Mouse (Mus musculus) heart, postnatal 0 days (tissue): ENCODE measurements around the gene Ncor2. TPM values are rescaled to one million over a fixed set of nuclear protein-coding genes. Genes with fewer than 3 reads are reported as not detected.
"Not testable (repeated sequence)": the region's sequence is repeated elsewhere in the genome, so short reads cannot be mapped to it uniquely, and the experiment has no call there.

Experiments used
- ATAC-seq: fragments of 200-750 bp; cut with Nextera tagmentation; 2 replicates; pipeline ENCODE4 v1.8.0; 2017; ENCODE audit warnings: low read depth, moderate number of reproducible peaks, moderate library complexity; ENCODE audit not compliant: insufficient read depth
- DNase-seq: peaks from one replicate; pipeline ENCODE4 v3.0.0-alpha.2; 2016; ENCODE audit warnings: low spot score
- H3K27ac ChIP-seq: fragments of 300-500 bp; sonication (generic); 2 replicates; pipeline ENCODE4 v1.5.1; 2014; ENCODE audit warnings: low read depth, mild to moderate bottlenecking
- H3K27me3 ChIP-seq: fragments of 300-500 bp; sonication (generic); 2 replicates; pipeline ENCODE4 v1.6.1; 2014; ENCODE audit warnings: low read length, mixed read lengths; ENCODE audit not compliant: control insufficient read depth, insufficient read depth
- H3K36me3 ChIP-seq: fragments of 300-500 bp; sonication (generic); replicated peaks from 2 replicates; pipeline ENCODE4 v1.6.1; 2014; ENCODE audit warnings: low read length, mixed read lengths; ENCODE audit not compliant: control insufficient read depth, insufficient read depth
- H3K4me1 ChIP-seq: fragments of 300-500 bp; sonication (generic); 2 replicates; pipeline ENCODE4 v1.6.1; 2014; ENCODE audit warnings: antibody characterized with exemption; ENCODE audit not compliant: control insufficient read depth, insufficient read depth
- H3K4me2 ChIP-seq: fragments of 300-500 bp; sonication (generic); 2 replicates; pipeline ENCODE4 v1.6.1; 2014; ENCODE audit warnings: low read depth, mild to moderate bottlenecking, low read length, moderate library complexity
- H3K4me3 ChIP-seq: fragments of 300-500 bp; sonication (generic); 2 replicates; pipeline ENCODE4 v1.5.1; 2014; ENCODE audit warnings: low read depth, low read length
- H3K9ac ChIP-seq: fragments of 300-500 bp; sonication (generic); replicated peaks from 2 replicates; pipeline ENCODE4 v1.6.1; 2014; ENCODE audit warnings: low read depth, low read length, mixed read lengths
- H3K9me3 ChIP-seq: fragments of 300-500 bp; sonication (generic); replicated peaks from 2 replicates; pipeline ENCODE4 v1.6.1; 2016; ENCODE audit warnings: low read length; ENCODE audit not compliant: control insufficient read depth
- CTCF ChIP-seq: IDR thresholded peaks from 2 replicates; pipeline ENCODE4 v1.5.1; 2016; ENCODE audit warnings: antibody characterized with exemption, control low read depth, low read depth
- EP300 ChIP-seq: IDR thresholded peaks from 2 replicates; pipeline ENCODE4 v1.6.1; 2016; ENCODE audit warnings: antibody characterized with exemption, low read depth
- WGBS: fragments of 180-500 bp; shearing (Covaris S2); extraction: QIAGEN DNeasy Blood & Tissue Kit; methylation state at CpG from one replicate; pipeline ENCODE4 v1.1.7; 2014; 5-methylcytosine and 5-hydroxymethylcytosine counted together
- polyA plus RNA-seq: library from polyadenylated mRNA; unstranded; fragments of >200 nt; fragmentation: Nextera tagmentation; extraction: Ambion mirVana; gene quantifications from 2 replicates; pipeline ENCODE4 v1.2.1, GENCODE M21; 2015
- total RNA-seq: library from RNA; depleted of rRNA; stranded (reverse); fragments of >200 nt; gene quantifications from 2 replicates; pipeline ENCODE4 v1.2.3, GENCODE M21; 2014; ENCODE audit warnings: low replicate concordance

Ncor2 gene
- total and polyA plus RNA-seq, 2 experiments from 2014 or later, result 15.5 to 73.8 TPM

DNA sequence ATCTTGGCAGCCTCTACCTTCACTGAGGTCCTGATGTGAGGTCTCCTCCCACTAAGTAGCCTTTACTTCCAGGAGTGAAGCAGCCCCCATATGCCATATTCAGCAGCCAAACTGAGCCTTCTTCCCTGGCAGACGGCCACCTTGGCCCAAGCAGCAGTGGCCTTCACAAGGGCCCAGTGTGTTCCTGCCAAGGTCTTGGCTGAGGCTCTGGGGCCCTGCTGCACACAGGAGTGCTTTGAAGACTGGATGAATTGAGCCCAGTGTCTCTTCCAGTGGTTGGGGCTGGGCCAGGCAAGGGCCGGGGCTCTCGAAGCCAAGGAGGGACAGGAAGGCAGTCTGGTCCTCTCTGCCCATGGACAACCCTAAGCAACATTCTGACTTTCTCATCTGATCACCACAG lies 42.8 kb upstream of the Ncor2 start:
- Histone ChIP-seq H3K4me2 (no peak overlapping the region), H3K4me3 (no peak overlapping the region), H3K36me3 (no peaks in the 10 kb centered on the region), H3K9ac (no peak overlapping the region), H3K27ac (no peak overlapping the region), H3K27me3 (no peaks in the 10 kb centered on the region), H3K4me1 (peaks cover 19% of the 10 kb centered on the region; the same call in 1 of the 2 replicates), H3K9me3 (no peaks in the 10 kb centered on the region)
- DNase-seq, result no peak
- TF ChIP-seq EP300 (no peak), CTCF (no peak)
- peak; percentile 33; the same call in 1 of the 2 replicates for ATAC-seq
- WGBS, result 43% methylated on average over 3 of the region's 3 CpGs

DNA sequence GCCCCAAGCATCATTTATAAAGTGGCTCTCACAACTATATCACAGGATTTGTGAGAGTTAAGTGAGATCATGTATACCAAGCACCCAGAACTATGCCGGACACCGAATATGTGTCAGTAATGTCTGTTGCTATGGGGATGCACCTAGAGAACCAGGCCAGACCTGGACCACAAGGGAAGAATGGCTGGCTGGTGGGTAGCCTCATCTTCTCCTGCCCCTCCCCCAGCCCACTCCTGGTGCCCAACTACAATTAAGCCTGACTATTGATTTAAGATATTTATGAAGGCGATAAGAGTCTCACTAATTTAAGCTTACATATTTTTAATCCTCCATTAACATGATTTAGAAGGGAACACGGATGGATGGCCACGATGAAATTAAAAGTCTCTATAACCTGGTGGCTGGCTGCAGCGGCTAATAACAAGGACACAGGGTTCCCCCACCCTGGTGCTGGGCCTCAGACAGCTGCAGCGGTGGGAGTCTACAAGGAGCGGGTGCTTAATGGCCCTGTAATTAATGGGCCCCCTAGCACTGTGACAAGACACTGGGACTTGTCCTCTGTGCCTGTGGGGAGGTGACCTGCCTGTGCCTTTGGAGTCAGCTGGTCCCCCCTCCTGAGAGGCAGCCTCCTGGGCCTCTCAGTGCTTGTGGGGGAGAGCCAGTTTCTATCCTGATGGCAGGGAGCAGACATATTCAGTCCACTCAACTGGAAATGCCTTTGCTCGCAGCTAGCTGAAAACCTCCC lies 38.6 kb upstream of the Ncor2 start:
- ATAC-seq, result no peak
- WGBS, result 79% methylated on average over 9 of the region's 9 CpGs
- no peak for DNase-seq
- no peak for TF ChIP-seq CTCF
- TF ChIP-seq EP300, result no peak
- H3K27me3 ChIP-seq, result no peaks in the 10 kb centered on the region
- H3K4me2 ChIP-seq, result no peak overlapping the region
- H3K9me3 ChIP-seq, result no peaks in the 10 kb centered on the region
- no peak overlapping the region for H3K4me3 ChIP-seq
- no peak overlapping the region for H3K9ac ChIP-seq
- H3K4me1 ChIP-seq, result peaks cover 31% of the 10 kb centered on the region
- H3K36me3 ChIP-seq, result no peaks in the 10 kb centered on the region
- H3K27ac ChIP-seq, result no peak overlapping the region

DNA sequence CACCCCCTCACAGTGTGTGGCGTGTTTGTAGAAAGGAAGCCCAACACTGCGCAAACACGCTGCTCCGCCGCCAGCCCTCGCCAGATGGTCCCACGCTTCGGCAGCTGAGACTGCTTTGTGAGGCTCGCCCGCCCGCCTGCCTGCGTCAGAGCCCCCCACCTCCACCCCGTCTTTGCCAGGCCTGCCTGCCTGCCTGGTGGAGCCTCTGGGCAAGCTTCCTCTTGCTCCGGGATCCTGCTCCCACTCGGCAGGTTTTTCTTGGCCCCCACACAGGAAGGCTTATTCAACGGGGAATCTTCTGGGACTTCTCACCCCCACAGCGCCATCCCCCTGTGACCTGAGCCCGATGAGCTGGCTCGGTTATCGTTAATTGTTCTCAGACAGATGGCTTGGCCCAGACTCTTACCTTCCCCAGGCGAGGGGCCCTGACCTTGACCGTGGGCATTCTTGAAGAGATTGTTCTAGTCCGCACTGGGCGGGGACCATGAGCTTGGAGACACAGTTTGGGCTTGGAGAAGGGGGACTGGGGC lies 37.0 kb upstream of the Ncor2 start:
- Histone ChIP-seq H3K4me3 (peak overlapping the region; percentile 10; the same call in 1 of the 2 replicates), H3K27me3 (no peaks in the 10 kb centered on the region), H3K9me3 (no peaks in the 10 kb centered on the region), H3K4me2 (peak overlapping the region; percentile 37), H3K36me3 (no peaks in the 10 kb centered on the region), H3K27ac (peak overlapping the region; percentile 68; the same call in 1 of the 2 replicates), H3K4me1 (peaks cover 18% of the 10 kb centered on the region), H3K9ac (0 out of 2 replicates have a peak overlapping the region, but pooled peaks have one; percentile 2)
- TF ChIP-seq EP300, result no peak
- no peak for TF ChIP-seq CTCF
- no peak for DNase-seq
- peak; percentile 55 for ATAC-seq
- WGBS, result 9% methylated on average over 24 of the region's 24 CpGs

DNA sequence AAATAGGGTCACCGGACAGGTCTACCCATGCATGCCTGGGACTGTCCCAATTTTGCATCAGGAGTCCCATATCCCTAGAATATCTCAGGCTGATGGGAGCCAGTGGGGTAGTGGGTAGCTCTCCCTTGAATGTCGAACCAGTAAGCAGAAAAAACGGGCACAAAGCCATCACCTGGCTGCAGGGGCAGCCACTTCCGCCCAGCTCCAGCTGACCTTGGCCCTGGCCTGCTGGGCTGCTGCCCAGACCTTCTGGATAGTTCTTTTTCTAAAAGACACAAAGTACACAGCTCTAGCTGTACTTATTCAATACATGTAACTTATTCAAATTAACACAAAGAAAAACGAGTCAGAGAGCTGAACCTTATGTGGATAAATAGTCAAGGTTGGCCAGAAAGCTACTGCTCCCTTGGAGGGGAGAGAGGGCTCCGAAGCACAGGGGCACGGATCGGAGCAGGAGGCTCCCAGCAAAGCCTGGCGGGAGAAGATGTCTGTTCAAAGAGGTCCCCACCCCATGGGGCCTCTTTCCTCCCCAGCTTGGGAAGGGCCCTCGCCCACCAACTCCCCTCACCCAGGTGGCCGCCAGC lies 36.4 kb upstream of the Ncor2 start:
- Histone ChIP-seq H3K9ac (0 out of 2 replicates have a peak overlapping the region, but pooled peaks have one; percentile 2), H3K9me3 (no peaks in the 10 kb centered on the region), H3K27ac (peak overlapping the region; percentile 68), H3K4me2 (peak overlapping the region; percentile 37), H3K27me3 (no peaks in the 10 kb centered on the region), H3K36me3 (no peaks in the 10 kb centered on the region), H3K4me3 (no peak overlapping the region; the same call in 1 of the 2 replicates), H3K4me1 (peaks cover 18% of the 10 kb centered on the region)
- 25% methylated on average over 11 of the region's 11 CpGs for whole genome bisulfite sequencing
- DNase-seq (no peak), ATAC-seq (0 out of 2 replicates have a peak, but pooled peaks have one; percentile 31)
- TF ChIP-seq CTCF (no peak), EP300 (no peak)

DNA sequence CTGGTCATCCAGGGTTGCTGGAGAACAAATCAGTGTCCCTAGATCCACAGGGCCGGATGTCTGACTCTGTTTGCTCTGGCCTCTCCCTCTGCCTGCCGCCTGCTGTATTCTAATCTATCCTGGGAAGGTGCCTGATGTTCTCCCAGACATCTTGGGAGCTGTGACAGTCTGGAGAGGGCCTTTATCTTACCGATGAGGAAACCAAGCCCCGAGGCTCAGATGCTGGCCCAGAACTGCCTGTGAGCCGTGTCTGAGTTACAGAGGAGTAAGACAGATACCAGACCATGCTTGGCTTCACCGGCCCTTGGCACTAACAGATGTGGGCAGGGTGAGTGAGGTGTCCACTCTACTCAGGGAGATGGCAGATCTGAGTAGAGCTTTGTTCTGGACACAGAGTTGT lies 35.0 kb upstream of the Ncor2 start:
- no peak overlapping the region for H3K4me2 ChIP-seq
- whole genome bisulfite sequencing, result 59% methylated on average over 6 of the region's 6 CpGs

DNA sequence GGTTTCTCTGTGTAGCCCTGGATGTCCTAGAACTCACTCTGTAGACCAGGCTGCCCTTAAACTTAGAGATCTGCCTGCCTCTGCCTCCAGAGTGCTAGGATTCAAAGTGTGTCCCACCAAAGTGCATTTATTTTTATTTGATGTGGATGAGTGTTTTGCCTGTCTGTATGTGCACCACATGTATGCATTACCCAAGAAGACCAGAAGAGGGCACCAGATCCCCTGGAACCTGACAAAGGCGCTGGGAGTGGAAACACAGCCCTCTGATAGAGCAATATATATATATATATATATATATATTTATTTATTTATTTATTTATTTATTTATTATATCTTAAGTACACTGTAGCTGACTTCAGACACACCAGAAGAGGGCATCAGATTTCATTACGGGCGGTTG lies 25.9 kb upstream of the Ncor2 start:
- not testable (repeated sequence) for H3K36me3 ChIP-seq, H3K27ac ChIP-seq, H3K9me3 ChIP-seq, H3K4me3 ChIP-seq, H3K27me3 ChIP-seq, ATAC-seq, DNase-seq, H3K9ac ChIP-seq, H3K4me2 ChIP-seq
- WGBS, result 88% methylated on average over 3 of the region's 3 CpGs
- peaks cover 11% of the 10 kb centered on the region for H3K4me1 ChIP-seq

More for the DNA sequence above, 35.0 kb upstream of the Ncor2 start:
- DNase-seq (no peak), ATAC-seq (no peak)
- no peaks in the 10 kb centered on the region for H3K36me3 ChIP-seq
- no peaks in the 10 kb centered on the region for H3K9me3 ChIP-seq
- no peak overlapping the region for H3K27ac ChIP-seq
- H3K4me3 ChIP-seq, result no peak overlapping the region
- H3K4me1 ChIP-seq, result peaks cover 18% of the 10 kb centered on the region
- H3K27me3 ChIP-seq, result no peaks in the 10 kb centered on the region
- no peak overlapping the region for H3K9ac ChIP-seq
- TF ChIP-seq CTCF, result no peak
